Mouse (Mus musculus) cerebellum, adult 2 months (tissue): ENCODE results near the gene Gm42417.

Experiments
- CTCF ChIP-seq: fragments of 200-500 bp; IDR thresholded peaks from 2 replicates; pipeline ENCODE4 v1.5.1; 2011; ENCODE audit warnings: low read depth, mild to moderate bottlenecking, control low read depth, low read length, moderate library complexity, borderline replicate concordance; ENCODE audit not compliant: insufficient read depth
- POLR2A ChIP-seq: fragments of 200-500 bp; IDR thresholded peaks from 2 replicates; pipeline ENCODE4 v1.6.1; 2011; ENCODE audit warnings: low read length, control low read depth, borderline replicate concordance; ENCODE audit not compliant: insufficient read depth

DNA sequence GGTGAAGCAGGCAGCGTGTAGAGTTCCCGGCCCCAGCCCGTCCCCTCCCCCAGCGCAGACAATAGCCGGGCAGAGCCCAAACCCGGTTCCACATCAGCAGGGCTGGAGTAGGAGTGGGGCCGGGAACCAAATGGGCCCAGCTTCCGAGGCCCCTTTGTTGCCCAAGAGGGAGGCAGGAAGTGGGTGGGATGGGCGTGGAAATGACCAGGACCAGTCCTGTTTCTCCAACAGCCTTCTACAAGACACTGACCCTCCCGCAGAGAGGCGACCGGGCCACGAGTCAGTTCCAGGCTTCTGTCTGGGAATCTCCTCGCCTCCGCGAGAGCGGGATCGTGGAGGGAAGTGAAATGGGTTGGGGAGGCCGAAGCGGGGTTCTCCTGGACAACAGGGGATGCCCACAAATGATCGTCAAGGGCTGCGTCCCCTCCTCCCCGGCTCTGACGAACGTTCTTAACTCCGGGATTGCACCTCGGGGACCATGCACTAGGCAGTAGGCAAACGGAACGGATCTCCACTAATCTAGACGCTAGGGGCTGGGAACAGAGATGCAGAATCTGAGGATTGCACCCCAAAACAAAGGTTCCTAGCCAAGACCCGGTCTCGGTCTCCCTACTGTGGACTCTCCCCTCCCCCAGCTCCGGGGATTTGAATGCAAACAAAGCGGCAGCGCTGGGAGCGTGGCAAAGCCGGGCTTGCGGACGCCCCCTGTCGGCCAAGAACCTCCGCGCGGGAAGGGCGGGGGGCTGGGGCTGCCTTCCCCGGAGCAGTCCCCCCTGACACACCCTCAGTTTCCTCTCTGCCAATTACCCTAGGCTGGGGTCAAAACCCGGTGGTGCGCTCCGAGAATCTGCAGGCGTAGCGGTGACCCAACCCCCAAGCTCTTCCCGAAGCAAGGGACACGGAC lies 17.6 kb upstream of the Gm42417 start:
- TF ChIP-seq POLR2A (peak; percentile 17; the same call in 1 of the 2 replicates), CTCF (peak; percentile 72)
